Mouse (Mus musculus) thymus, postnatal 4 days (tissue): Measurements from ENCODE around the gene Cdc37.

ENCODE experiments used
- DNase-seq: peaks from one replicate; pipeline ENCODE4 v3.0.0; 2021

Cdc37 gene

GRCm38 (mm10) chr9:21135329-21135890 lies 14.4 kb downstream of the Cdc37 start:
- DNase-seq: no peak

- DNase-seq: no peak
Measured at GRCm38 (mm10) chr9:21134595-21135328, 15.0 kb downstream of the Cdc37 start.

GRCm38 (mm10) chr9:21133064-21133707 lies 16.6 kb downstream of the Cdc37 start:
- DNase-seq: peak; percentile 64

DNA sequence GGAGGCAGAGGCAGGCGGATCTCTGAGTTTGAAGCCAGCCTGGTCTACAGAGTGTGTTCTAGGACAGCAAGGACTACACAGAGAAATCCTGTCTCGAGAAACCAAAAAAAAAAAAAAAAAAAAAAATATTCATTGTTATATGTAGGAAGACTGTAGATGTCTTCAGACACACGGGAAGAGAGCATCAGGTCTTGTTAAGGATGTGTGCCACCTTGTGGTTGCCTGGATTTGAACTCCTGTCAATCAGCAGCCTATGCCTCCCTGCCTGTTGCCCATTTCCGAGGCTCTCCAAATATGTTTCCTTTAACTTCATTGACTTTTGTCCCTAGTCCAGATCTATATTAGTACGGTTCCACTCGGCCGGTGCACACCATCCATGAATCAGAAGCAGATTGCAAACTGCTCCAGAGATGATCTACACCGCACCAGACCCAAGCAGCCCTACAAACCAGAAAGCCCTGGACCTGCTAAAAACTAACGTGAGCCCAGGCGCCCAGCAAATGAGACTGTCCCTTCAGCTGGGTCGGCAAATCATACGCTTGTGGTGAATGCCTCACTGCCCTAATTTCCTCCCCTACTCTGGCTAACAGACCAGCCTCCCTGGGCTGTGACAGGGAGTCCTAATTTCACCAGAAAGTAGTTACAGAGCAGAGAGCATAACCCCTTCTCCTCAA lies 17.5 kb downstream of the Cdc37 start:
- DNase-seq: peak; percentile 56

- peak; percentile 86 for DNase-seq
Measured at GRCm38 (mm10) chr9:21131059-21131956, 18.5 kb downstream of the Cdc37 start, which contains the start of gene Tyk2. Gene Tyk2, minus strand, starts transcription at chr9:21131243.

DNA sequence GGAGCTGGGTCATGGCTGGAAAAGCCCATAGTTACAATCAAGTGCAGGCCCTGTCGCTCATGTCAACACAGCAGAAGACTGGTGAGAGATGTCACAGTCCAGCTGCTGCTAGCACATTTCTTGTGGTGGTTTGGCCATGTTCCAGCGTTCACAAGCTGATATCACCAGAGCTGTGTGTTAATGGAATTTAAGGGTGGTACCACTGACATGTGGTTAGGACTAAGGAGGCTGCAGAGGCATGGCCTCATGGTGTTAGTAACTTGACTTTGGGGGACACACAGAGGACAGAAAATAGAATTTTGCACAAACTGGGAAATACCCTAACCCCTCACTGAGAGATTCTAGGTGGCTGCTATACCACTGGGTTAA lies 23.5 kb downstream of the Cdc37 start:
- DNase-seq: no peak

DNA sequence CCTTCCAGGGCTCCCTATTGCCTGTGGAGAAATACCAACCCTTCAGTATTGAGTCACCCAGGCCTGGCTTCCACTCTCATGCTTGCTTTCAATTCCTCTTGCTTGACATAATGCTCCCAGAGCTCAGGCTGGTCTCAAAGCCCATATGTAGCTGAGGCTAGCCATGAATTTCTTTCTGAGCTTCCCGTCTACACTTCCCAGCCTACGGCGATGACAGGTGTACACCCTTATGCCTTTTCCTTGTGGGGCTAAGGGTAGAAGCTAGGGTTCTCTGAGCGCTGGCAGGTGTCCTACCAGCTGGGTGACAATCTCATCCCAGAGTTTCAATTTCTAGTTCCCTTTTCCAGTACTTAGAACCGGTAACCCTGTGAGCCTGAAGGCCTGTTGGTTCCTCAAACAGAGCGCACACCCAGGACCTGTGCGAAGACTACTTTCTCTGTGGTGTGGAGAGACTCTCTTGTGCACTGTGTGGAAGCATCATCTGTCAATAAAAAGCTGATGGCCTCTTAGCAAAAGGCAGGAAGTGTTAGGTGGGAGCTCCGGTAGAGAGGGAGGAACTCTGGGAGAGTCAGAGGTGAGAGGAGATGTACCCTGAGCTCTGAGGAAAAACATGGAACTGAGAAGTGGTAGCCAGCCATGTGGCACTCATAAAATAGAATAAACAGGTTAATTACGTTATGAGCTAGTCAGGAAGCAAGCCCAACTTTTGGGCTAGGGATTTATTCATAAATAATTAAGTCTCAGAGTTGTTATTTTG lies 24.1 kb downstream of the Cdc37 start:
- DNase-seq: no peak

DNA sequence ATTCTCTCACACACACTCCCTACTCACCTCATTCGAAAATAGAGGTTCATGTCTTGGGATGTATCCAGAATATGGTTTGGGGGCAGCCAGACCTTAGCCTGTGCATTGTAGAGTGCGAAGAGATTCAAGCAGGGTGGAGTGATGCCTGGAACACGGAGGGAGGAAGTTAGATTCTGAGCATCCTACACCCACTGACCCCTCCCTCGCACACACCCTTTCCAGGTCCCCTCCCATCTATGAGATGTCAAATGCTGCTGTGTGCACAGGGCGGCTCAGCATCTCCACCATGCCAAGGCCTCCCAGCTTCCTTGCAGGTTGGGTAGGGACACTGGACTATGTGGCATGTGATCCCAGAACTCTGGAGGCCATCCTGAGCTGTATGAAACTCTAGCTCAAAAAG lies 24.9 kb downstream of the Cdc37 start:
- DNase-seq: no peak

GRCm38 (mm10) chr9:21121483-21121882 lies 28.3 kb downstream of the Cdc37 start:
- DNase-seq: no peak

DNA sequence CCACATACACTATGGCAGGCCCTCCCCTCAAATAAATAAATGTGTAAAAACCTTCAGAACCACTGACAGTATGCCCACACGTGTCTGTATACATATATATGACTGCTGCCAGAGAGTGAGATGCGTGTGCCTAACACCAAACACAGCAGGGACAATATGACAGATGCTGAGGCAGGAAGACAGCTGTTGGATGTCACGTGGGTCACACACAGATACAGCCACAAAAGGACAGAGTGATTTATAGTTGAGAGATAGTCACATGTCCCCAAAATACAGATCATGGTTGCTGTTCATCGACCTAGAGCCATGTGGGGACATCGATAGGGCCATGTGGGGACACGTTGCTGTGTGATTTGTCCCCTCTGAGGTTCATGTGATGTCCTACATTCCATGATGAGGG lies 32.7 kb downstream of the Cdc37 start:
- no peak for DNase-seq

- DNase-seq: no peak
Measured at GRCm38 (mm10) chr9:21115105-21115504, 34.7 kb downstream of the Cdc37 start.

- no peak for DNase-seq
Measured at GRCm38 (mm10) chr9:21114190-21114589, 35.6 kb downstream of the Cdc37 start.

- no peak for DNase-seq
Measured at GRCm38 (mm10) chr9:21113751-21114150, 36.0 kb downstream of the Cdc37 start.

DNA sequence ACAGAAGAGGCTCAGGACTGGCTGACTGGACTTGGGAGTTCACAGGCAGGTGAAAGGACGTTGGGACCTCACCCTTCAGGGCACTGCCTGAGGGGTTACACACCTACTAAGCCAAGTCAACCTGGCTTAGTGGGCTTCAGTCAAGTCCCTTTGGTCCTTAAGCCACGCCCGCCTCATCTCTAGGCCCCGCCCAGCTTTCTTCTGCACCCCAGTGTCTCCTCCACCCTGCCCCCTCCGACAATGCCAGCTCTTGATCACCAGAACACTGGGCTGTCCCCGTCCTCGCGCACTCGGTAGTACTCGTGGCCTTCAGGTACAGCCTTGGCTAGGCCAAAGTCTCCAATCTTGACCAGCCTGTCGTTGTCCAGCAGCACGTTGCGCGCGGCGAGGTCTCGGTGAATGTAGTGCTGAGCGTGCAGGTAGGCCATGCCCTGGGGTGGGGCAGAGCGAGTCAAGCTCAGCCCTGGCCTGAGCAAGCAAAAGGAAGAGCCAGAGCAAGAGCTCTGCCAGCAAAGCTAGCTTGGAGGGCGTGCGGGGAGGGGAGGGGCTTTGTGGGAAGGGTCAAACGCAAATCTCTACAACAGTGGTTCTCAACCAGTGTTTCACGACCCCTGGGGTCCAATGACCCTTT lies 42.1 kb downstream of the Cdc37 start:
- DNase-seq: no peak

DNA sequence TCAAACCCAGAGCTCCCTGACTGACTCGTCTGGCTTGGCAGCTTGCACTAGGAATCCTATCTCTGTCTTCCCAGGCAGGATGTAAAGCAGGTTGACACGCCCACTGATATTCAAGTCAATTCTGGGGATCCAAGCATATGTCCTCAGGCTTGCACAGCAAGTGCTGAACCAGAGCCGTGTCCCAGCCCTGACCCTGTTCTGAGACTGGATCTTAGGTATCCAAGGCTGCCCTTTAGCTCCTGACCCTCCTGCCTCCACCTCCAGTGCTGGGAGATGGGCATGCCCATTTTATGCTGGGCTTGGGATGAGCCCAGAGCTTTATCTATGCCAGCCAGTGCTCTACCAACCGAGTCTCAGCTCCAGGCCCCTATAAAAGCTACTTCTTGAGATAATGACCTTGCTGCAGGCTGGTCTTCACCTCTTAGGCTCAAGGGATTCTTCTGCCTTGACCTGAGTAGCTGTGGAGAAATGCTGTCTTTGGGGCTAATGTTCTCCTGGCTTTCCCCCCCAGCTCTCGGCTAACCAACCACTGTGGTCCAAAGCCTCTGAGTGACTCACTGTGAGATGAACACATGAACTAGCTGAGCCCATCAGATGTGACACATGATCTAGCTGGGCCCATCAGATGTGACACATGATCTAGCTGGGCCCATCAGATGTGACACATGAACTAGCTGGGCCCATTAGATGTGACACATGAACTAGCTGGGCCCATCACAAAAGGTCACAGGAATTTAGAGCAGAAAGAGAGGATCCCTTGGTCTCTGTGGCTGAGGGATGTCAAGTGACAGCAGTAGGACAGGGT lies 43.8 kb downstream of the Cdc37 start:
- no peak for DNase-seq

GRCm38 (mm10) chr9:21104814-21105213 lies 45.0 kb downstream of the Cdc37 start:
- DNase-seq: no peak

GRCm38 (mm10) chr9:21102076-21102475 lies 47.7 kb downstream of the Cdc37 start:
- no peak for DNase-seq

DNA sequence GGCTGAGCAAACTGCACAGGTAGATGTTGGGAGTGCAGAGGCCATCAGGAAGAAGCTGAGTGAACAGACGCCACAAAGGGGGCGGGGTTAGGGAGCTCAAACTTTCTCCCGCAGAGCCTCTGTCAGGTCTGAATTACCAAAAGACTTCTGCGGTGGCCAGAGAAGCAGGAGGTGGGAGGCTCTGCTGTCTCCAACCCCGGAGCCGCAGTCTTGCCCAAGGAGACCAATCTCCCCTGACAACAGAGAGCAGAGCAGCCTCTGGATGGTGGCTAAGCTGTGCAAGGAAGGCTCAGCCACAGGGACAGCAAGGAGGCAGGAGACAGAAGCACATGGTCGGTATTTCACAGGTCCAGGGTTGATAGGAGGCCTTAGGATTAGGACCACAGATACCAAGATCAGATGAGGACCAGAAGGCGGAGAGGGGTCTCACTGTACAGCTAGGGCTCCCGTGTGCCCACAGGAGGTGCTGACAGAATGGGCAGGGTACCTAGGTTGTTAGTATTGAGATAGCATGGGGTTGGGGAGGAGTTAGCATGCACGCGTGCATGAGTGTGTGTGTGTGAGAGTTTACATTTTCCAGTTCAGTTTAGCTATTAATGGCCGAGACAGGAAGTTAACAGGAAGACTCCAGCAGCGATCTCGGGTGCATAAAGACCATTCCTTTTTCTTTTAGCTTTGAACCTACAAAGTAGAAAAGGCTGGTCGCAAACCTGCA lies 49.2 kb downstream of the Cdc37 start:
- peak; percentile 44 for DNase-seq

DNA sequence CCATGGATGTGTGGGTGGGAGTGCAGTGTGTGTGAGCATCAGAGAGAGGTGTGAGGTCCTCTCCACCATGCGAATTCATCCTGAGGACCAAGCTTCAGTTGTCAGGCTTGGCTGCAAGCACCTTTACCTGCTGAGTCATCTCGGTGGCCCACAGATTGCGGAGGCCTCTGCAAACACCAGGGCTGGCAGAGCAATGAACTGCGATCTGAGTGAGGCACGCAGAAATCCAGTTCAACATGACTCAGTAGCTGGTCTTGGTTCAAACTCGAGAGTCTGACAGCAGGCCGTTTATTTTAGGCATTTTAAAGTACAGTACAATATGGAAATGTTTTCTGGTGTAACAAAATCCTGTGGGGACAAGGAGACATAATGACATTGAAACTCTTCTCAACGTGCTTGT lies 52.0 kb downstream of the Cdc37 start:
- DNase-seq: no peak

DNA sequence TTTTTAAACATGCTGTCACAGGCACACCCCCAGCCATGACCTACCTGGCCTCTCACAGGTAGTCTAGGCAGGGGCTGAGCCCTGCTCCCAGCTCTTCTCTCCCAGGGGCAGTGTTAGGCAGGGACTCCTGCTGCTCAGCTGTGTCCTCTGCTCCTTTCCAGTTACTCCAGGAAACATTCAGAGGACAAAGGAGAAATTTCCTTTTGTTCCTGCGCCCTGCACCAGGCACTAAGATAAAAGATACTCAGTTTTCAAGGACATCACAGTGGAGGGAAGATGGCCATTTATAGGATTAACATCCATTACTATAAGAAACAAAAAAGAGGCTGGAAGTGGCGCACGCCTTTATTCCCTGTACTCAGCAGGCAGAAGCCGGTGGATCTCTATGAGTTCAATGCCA lies 53.8 kb downstream of the Cdc37 start:
- no peak for DNase-seq
